Mouse (Mus musculus): ENCODE measurements around the gene Vdac1.

The Vdac1 gene

GRCm38 (mm10) chr11:52405196-52405688 lies 44.6 kb downstream of the Vdac1 start:
- ATAC-seq (ENCODE audit: insufficient number of reproducible peaks, low FRiP score, low TSS enrichment): no peak

GRCm38 (mm10) chr11:52409316-52409715 lies 48.7 kb downstream of the Vdac1 start:
- ATAC-seq (ENCODE audit: insufficient number of reproducible peaks, low FRiP score, low TSS enrichment): no peak

DNA sequence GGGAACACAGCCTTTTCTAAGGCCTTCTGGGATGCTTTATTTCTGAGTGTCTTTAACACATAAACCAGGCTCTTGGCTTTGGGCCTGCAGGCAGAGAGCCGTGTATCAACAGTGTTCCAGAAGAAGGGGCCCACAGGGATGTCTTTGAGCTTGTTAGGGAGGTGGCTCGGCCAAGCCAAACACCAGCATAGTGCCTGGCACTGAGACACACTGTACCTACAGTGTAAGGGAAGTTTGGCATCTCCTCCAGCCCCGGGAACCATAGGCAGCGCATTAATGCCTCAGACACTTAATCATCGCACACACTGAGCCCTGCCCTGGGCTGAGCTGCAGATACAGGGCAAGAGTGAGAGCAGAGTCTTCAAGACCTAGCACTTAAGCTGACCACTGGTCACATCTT lies 57.7 kb downstream of the Vdac1 start:
- no peak for ATAC-seq (ENCODE audit: insufficient number of reproducible peaks, low FRiP score, low TSS enrichment)

DNA sequence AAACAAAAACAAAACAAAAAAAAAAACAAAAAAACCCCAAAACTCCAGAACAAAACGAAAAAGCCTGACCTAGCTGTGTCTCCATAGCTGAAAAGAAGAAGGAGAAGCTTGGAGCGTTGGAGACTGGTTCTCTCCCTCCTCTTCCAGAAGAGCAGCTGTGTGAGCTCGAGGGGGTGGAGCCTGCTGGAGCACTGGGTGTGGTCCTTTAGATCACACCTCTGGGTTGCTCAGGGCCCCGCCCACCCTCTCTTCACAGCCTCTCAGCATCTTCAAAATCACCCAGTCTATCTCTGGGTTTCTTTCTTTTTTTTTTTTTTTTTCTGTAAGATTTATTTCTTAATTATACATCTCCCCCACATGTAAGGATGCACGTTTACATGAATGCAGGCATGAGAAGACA lies 58.6 kb downstream of the Vdac1 start:
- ATAC-seq (ENCODE audit: insufficient number of reproducible peaks, low FRiP score, low TSS enrichment): no peak

GRCm38 (mm10) chr11:52419861-52420260 lies 59.2 kb downstream of the Vdac1 start:
- ATAC-seq (ENCODE audit: insufficient number of reproducible peaks, low FRiP score, low TSS enrichment): no peak

GRCm38 (mm10) chr11:52420296-52421052 lies 59.8 kb downstream of the Vdac1 start:
- ATAC-seq (ENCODE audit: insufficient number of reproducible peaks, low FRiP score, low TSS enrichment): no peak

GRCm38 (mm10) chr11:52421053-52421778 lies 60.6 kb downstream of the Vdac1 start:
- ATAC-seq (ENCODE audit: insufficient number of reproducible peaks, low FRiP score, low TSS enrichment): no peak

DNA sequence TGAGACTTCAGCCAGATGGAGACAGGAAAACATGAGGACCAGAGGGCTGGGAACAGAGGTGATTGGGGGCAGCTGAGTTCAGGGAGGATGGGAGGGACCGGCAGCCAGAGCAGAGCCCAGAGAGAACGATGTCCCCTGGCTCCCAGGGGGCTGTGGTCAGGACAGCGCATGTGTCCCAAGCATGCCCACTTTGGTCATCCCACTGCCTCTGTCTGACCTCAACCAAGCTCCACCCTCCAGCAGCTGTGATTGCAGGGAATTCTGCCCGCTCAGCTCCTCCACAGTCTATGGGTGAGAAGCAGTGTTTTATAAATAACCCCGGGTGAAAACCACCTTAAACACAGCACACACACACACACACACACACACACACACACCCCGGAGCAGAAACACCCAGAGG lies 68.8 kb downstream of the Vdac1 start:
- no peak for ATAC-seq (ENCODE audit: insufficient number of reproducible peaks, low FRiP score, low TSS enrichment)

GRCm38 (mm10) chr11:52431594-52431993 lies 70.9 kb downstream of the Vdac1 start:
- ATAC-seq (ENCODE audit: insufficient number of reproducible peaks, low FRiP score, low TSS enrichment): no peak

- no peak for ATAC-seq (ENCODE audit: insufficient number of reproducible peaks, low FRiP score, low TSS enrichment)
These were observed 71.5 kb downstream of the Vdac1 start for GRCm38 (mm10) chr11:52432148-52432547.

GRCm38 (mm10) chr11:52433076-52433796 lies 72.6 kb downstream of the Vdac1 start:
- no peak for ATAC-seq (ENCODE audit: insufficient number of reproducible peaks, low FRiP score, low TSS enrichment)

- ATAC-seq (ENCODE audit: insufficient number of reproducible peaks, low FRiP score, low TSS enrichment): no peak
These were observed 73.1 kb downstream of the Vdac1 start for GRCm38 (mm10) chr11:52433797-52434195.

- ATAC-seq (ENCODE audit: insufficient number of reproducible peaks, low FRiP score, low TSS enrichment): no peak
These were observed 74.8 kb downstream of the Vdac1 start for GRCm38 (mm10) chr11:52435466-52435865.

- ATAC-seq (ENCODE audit: insufficient number of reproducible peaks, low FRiP score, low TSS enrichment): no peak
These were observed 76.5 kb downstream of the Vdac1 start for GRCm38 (mm10) chr11:52437123-52437522.
